Mouse (Mus musculus) cerebellum, postnatal 36 days (tissue): ENCODE measurements around the gene Ppp1r35.
"Not testable (repeated sequence)": the region's sequence is repeated elsewhere in the genome, so short reads cannot be mapped to it uniquely, and the experiment has no call there.

Source experiments
- DNase-seq, 2 experiments: peaks; one replicate each; pipeline ENCODE4 v3.0.0; 2021 to 2022; ENCODE audit warnings: mixed read lengths in 2 of 2

Gene Ppp1r35

GRCm38 (mm10) chr5:137778635-137779034 lies at the start of gene Ppp1r35:
TSS of gene Ppp1r35 (plus strand) at chr5:137778849.
- DNase-seq, result peak; percentile 97

DNA sequence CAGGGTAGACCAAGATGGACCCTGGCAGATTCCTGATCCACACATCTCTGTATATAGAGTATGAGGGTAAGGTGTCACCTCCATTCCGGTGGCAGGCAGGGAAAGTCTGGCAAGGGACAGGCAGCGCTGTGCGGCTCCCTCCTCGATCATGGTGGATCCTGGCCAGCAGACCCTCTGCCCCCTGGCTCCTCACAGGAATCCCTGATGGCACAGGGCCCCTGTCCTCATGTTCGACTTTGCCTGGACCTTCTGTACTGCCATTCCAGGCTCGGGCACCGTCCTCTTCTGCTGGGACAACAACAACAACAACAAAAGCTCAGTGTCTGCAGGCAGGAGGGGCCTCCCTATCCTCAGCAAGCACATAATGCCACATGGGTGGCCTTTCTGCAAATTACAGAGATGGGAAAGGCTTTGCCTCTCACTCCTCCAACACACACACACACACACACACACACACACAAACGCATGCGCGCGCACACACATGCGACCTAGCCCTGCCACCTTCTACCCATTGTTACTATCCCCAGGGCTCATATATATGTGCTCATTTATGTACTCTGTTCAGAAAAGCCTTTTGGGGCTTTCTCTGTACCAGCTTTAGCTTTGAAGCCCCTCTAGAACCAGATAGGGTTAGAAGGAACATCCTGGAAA lies 44.9 kb upstream of the Ppp1r35 start:
- DNase-seq, result no peak

- DNase-seq, result no peak
Observed at GRCm38 (mm10) chr5:137734289-137735061, 44.2 kb upstream of the Ppp1r35 start.

- no peak for DNase-seq
Observed at GRCm38 (mm10) chr5:137737400-137737940, 41.2 kb upstream of the Ppp1r35 start.

GRCm38 (mm10) chr5:137738516-137738915 lies 40.1 kb upstream of the Ppp1r35 start:
- DNase-seq, result no peak

GRCm38 (mm10) chr5:137739471-137739870 lies 39.2 kb upstream of the Ppp1r35 start:
- DNase-seq, result no peak

- DNase-seq, result peak in 1 of 2 experiments; percentile 28
Observed at GRCm38 (mm10) chr5:137740506-137740905, 38.1 kb upstream of the Ppp1r35 start.

DNA sequence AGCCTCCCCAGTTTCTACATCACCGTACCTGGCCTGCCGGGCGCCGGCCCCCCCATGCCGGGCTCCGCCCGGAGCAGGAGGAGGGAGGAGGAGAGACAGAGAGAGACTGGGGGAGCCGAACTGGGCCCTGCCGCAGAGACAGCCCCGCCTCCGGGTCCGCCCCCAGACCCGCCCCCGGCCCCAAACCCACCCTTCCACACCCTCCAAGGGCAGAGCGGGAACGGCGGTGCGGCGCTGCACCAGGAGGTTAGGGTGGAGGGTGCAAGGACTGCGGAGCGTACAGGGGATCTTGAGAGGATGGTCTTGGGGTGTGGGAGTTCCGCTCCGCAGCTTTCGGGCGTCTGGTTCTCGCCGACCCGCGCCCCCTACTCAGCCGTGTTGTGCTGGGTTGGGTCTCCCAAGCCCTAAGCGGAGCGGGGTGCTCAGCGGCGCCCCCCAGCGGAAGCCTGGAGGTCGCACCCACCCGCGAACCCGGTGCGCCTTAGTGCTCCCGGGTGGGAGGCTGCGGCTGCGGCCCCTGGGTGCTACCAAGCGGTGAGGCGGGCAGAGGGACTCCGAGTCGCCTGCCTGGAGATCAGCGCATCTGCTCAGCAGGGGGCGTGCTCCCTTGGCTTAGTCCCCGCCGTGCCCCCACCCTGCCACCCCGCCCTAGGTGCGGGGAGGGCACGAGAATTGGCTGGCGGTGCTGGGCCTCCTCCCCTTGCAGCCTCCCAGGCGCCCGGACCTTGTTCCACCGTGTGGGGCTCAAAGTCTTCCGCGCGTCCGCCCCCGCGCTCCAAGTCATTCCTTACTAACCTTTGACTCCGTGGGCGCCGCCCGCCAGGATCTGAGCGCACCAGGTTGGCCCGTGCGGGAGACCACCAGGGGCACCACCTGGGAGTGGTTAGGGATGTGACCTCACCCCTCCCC lies 37.4 kb upstream of the Ppp1r35 start, which contains the start of gene Nyap1:
Gene Nyap1, minus strand, starts transcription at position 585 of the 909 bp plus-strand sequence.
- DNase-seq, result peak; percentile 83 to 85

DNA sequence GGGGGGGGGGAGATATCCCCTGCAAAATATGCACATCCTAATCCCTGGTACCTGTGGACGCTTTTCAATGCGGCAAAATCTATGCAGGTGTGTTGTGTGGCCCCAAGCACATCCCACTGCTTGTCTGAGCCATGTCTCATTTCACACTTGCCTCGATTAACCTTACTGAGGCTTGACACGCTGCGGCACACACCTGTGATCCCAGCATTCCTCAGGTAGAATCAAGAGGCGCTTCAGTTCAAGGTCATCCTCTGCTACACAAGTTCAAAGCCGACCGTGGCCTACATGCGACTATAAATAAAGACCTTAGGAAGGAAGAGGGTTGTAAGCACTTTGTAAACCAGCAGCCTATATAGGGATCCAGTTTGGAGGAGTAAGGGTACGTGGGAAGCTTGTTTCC lies 36.6 kb upstream of the Ppp1r35 start:
- no peak for DNase-seq

DNA sequence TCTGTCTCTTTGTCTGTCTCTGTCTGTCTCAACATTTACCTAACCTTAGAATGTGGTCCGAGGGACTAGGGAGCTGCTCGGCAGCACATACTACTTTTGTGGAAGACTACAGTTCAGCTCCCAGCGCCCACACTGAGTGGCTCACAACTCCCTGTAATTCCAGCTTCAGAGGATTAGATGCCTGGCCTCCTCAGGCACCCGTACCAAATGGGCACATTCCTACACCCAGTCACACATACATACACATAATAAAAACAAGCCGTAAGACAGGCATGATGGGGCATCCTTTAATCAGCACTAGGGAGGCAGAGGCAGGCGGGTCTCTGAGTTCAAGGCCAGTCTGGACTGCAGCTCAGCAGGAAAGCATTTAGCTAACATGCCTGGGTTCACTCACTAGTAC lies 35.8 kb upstream of the Ppp1r35 start:
- no peak for DNase-seq

GRCm38 (mm10) chr5:137744197-137744596 lies 34.5 kb upstream of the Ppp1r35 start:
- no peak for DNase-seq

DNA sequence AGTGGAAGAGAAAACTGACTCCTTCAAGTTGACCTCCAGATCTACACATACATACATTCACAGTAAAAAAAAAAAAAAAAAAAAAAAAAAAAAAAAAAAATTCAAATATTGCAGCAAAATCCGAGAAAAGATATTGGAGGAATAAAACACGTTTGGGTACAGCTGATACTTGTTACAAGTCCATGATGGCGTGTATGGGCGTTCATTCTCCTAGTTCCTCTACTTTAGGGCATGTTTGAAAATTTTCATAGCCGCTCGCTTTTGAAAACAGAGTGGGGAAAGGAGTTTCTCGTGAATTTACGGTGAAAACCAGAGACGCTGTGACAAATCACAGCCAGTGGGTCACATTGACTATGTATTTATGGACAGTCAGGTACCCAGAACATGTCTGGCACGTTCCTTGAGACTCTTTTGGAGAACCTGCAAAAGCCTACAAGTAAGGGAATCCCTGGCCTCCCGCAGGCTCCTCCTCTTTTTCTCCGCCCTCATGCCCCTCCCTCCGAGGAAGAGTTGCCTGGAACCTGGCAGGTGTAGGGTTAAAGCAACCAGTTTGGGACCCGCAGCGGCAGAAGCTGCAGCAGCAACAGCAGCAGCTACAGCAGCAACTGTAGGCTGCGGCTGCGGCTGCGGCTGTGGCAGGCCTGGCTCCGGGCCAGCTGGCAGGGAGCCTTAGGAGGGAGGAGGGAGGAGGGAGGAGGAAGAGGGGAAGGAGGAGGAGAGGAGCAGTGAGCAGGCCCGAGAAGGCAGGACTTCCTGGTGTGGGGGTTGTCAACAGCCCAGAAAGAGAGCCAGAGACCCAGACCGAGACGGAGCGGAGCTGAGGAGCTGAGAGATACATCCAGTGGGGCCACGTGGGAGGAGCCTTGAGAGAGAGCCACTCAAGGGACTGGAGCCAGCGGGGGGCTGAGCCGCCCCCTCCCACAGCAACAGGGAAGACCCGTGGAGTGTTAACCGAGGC lies 33.2 kb upstream of the Ppp1r35 start, which contains the start of gene Tsc22d4:
Gene Tsc22d4, plus strand, starts transcription at position 517 of the 958 bp plus-strand sequence.
- peak; percentile 77 to 84 for DNase-seq

GRCm38 (mm10) chr5:137746282-137746850 lies 32.3 kb upstream of the Ppp1r35 start:
- DNase-seq, result peak in 1 of 2 experiments; percentile 65

GRCm38 (mm10) chr5:137746851-137747325 lies 31.8 kb upstream of the Ppp1r35 start:
- DNase-seq, result peak in 1 of 2 experiments; percentile 16

GRCm38 (mm10) chr5:137747326-137747961 lies 31.2 kb upstream of the Ppp1r35 start:
- DNase-seq, result peak; percentile 45 to 61

- peak in 1 of 2 experiments; percentile 5 for DNase-seq
Observed at GRCm38 (mm10) chr5:137748130-137748770, 30.4 kb upstream of the Ppp1r35 start.

DNA sequence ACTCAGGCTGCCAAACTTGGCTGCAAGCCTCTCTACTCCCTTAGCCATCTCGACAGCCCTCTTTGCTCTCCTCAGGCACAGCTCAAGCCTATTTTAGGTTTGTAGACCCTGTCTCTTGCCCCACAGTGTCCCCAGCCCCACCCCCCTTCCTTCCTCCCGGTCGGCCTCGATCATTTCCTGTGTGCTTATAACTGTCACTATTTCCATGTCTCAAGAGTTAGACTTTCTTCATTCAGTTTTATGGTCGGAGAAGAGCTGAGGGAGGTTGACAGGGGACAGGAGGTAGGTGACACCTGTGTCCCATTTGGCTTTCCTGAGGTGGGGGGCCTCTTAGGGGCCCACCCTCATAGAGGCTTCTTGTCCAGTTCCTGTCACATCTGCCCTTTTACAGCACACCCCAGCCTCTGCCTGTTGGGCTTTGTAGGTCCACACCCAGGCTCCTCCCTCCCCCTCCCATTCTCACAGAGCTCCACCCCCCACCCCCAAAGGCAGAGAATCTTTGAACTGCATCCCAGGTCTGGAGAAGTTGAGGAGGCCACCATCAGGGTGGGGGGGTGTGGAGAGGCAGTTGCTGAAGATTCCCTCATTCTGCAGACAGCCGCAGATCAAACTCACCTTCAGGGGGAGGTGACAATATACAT lies 29.3 kb upstream of the Ppp1r35 start:
- DNase-seq, result no peak

DNA sequence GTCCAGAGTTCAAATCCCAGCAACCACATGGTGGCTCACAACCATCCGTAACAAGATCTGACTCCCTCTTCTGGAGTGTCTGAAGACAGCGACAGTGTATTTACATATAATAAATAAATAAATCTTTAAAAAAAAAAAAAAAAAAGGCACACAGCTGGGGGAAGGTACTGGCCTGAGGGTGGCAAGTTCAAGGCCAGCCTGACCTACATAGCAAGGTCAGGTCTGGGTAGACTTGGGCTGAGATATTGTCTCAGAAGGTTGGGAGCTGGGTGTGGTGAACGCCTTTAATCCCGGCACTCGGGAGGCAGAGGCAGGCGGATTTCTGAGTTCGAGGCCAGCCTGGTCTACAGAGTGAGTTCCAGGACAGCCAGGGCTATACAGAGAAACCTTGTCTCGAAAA lies 28.4 kb upstream of the Ppp1r35 start:
- DNase-seq, result not testable (repeated sequence)

GRCm38 (mm10) chr5:137751221-137751887 lies 27.3 kb upstream of the Ppp1r35 start:
- no peak for DNase-seq
